Mouse (Mus musculus) CD4-positive helper T cell, adult 2 months (primary cell): ENCODE measurements at regions not wholly inside any gene's neighbourhood (a gene's known extent, or its start where the extent isn't known, plus 50 kb on each side); places are given as distances from the start of the nearest gene placed in this dataset.

Experiments
- DNase-seq: peaks from one replicate; pipeline ENCODE4 v3.0.0-alpha.2; 2012; ENCODE audit warnings: low read depth, missing footprints, low spot score

GRCm38 (mm10) chr1:90398396-90398975 is 194.7 kb downstream of the Ackr3 start:
- DNase-seq = no peak

DNA sequence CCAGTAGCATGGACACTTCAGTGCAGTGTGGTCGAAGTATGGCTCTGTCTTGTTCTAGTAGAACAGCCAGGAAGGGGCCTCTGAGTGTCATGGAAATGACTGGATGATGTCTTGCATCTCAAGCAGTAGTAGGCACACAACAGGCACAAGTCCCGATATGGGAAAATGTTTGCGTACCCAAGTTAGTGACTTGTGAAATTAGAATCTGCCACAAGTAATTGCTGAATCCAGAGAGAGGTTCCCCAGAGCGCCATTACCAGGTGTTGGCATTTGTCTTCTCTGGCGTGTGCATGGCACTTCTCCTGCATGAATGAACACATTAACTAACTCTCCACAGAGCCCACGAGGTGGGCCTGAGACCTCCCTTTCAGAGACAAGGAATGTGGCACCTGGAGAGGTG is 199.3 kb downstream of the Ackr3 start:
- DNase-seq = no peak

- no peak for DNase-seq
These were observed 197.9 kb upstream of the Cops8 start for GRCm38 (mm10) chr1:90404717-90405487.

GRCm38 (mm10) chr1:90406663-90407062 is 196.1 kb upstream of the Cops8 start:
- no peak for DNase-seq

- DNase-seq = no peak
These were observed 194.1 kb upstream of the Cops8 start for GRCm38 (mm10) chr1:90408504-90409215.

GRCm38 (mm10) chr1:90409236-90409635 is 193.5 kb upstream of the Cops8 start:
- no peak for DNase-seq

- DNase-seq = no peak
These were observed 190.2 kb upstream of the Cops8 start for GRCm38 (mm10) chr1:90412511-90413045.

DNA sequence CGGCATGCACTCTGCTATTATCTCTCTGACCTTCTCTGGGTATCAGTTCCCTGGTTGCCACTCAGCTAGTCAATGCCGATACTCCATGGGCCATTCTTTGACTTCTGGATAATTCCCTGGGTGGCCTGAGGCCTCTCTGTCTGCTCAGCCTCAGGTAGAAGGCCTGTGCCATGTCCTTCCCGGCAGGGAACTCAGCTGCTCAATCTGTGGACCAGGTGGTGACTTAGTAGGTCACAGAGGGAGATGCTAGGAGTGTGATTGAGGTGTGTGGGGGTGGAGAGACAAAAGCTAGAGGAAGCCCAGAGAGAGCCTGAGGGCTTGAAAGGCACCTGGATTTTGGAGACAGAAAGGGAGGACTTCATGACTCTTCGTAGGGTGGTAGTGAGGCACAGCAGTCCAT is 188.0 kb upstream of the Cops8 start:
- no peak for DNase-seq

- DNase-seq = no peak
These were observed 178.5 kb upstream of the Cops8 start for GRCm38 (mm10) chr1:90424066-90424821.

DNA sequence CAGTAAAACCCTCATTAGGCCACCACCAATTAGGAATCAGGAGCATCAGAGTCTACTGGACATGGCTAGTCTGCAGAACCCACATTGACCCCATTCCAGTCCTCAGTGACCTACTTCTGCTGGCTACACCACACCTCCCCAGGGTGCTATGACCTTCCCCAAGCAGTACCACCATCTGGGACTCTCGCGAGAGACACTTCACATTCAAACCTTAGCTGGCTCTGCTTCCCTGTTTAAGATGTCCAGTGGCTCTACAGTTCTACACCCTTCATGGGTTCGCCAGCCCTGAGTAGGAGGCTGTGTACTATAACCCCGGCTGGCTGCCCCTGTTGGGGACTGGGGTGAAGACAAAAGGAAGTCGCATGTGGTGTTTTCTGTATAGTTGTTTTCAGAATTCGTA is 174.4 kb upstream of the Cops8 start:
- no peak for DNase-seq

- no peak for DNase-seq
These were observed 174.0 kb upstream of the Cops8 start for GRCm38 (mm10) chr1:90428774-90429173.

DNA sequence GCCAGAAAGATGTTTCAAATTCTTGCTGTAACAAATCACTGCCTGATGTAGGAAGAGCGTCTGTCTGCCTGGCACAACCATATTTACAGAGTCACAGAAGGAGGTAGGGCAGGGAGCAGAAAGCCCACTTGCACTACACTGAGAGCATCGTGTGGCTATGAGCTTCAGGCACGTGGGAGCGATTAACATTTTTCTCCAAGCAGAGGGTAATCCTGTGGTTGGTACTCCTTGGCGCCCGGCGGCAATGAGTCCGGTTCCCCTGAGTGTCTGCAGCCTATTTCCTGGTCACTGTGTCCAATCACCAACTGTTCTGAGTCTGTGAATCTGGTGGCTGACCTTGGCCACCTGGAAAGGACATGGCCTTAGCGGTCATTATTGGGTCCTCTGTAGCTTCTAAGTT is 172.3 kb upstream of the Cops8 start:
- DNase-seq = no peak

GRCm38 (mm10) chr1:90431783-90432182 is 171.0 kb upstream of the Cops8 start:
- DNase-seq = no peak

DNA sequence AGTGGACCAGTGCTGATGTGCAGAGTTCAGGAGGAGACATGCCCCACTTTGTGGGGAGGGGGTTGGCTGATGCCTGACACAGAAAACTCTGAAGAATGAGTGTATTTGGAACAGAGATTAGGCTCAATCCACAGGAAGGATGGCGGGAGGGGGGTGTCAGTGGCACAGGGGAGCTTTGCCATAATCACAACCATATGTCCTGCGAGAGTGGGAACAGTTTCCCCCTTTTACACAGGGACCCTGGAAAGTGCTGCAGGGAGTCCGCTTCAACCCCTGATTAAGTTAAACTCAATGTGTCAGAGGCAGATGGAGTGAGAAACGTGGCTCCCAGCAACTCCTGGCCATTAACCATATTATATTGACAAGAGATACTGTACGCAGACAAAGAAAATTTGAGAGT is 168.9 kb upstream of the Cops8 start:
- DNase-seq = no peak

GRCm38 (mm10) chr1:90440638-90441037 is 162.1 kb upstream of the Cops8 start:
- DNase-seq = no peak

DNA sequence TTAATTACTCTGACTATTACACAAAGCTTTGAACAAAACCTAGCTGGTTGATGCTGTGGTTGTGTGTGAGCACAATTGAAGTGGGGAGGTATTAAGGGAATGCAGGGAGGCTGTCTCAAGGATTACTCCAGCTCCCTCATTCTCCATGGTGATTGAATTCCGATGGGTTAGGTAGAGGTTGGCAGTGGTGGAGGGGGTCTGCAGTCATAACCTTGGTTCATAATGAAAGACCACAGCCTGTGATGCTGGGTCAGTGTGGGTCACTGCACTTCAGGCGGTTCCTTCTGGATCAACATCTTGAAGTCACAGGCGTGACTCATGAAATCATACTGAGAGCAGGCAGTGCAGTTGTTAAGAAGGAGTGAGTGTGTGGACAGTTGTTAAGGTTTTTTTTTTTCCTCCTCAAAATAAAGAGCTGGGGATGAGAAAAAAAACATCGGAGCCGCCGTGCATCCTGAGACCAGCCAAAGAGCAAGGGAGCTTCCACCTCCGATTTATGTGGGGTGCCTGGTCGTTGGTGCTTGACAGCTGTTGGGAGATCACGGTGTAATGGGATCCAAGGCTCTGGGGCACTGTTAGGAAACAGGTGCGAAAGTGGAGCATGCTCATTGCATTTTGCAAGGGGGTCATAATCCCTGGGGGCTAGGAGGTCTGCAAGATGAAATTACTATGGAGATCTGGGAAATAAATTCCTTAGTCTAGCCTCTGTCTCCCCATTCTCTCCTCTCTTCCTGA is 161.5 kb upstream of the Cops8 start:
- no peak for DNase-seq

- no peak for DNase-seq
These were observed 160.2 kb upstream of the Cops8 start for GRCm38 (mm10) chr1:90442250-90443240.

DNA sequence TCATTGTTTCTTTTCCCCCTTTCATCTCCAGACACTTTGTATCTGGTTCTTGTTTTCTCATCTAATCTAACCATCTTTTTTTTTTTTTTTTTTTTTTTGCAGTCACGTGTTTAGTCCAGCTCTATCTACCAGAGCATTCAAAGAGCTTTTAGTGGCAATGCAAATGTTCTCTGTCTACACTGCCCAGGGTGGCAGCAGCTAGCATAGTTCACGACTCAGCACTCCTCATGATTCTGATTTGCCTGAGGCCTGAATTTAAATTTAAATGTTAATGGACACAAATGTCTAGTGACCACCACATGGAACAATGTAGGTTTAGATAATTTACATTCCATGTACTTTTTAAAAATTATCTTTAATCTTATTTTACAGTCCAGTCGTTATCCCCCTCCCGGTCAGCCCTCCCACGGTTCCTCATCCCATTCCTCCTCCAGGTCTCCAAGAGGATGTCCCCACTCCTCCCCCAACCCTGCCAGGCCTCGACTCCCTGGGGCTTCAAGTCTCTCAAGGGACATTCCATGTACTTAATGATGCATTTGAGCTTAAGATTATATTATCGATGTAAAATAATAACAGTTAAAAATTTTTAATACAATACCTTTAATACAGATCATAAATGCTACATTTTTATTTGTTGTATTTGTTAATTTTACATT is 153.1 kb upstream of the Cops8 start:
- DNase-seq = no peak

DNA sequence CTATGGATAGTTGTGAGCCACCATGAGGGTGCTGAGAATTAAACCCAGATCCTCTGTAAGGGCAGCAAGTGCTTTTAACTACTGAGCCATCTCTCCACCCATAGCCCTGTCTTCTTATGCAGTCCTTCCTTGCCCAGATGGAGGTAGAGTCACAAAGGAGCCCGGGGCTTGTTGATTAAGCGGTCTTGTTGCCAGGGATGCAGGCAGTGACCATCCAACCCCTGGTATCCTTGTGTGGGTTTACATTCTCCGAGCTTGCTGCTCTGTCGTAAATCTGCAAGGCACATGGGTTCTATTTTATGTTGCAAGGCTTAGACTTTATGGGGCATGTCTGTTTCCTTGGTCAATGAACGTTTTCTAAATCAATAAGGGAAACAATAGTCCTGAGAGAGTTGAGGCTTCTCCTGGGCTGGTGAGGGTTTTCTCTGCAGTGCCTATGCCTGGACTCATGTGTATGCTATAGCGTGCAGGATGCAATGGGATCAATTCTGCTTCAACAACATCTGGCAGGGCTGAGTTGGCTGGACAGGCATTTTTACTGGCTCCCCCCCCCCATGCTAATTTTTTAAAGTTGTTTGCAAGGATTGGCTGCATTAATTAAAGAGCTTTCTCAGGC is 150.7 kb upstream of the Cops8 start:
- DNase-seq = no peak
